Mouse (Mus musculus) heart, postnatal 25 days (tissue): ENCODE measurements around the gene Ubn2. TPM values are rescaled to one million over a fixed set of nuclear protein-coding genes. Genes with fewer than 3 reads are reported as not detected.
"Not testable (repeated sequence)": the region's sequence is repeated elsewhere in the genome, so short reads cannot be mapped to it uniquely, and the experiment has no call there.

Experiments
- DNase-seq: peaks from one replicate; pipeline ENCODE4 v3.0.0; 2022; ENCODE audit warnings: low spot score
- intact Hi-C: fragments of 180-260 bp; cut with DNase I; formaldehyde crosslinking; loops from one replicate; pipeline ENCODE4 v1.15.1; 2025
- total RNA-seq, 2 experiments: library from RNA; stranded (reverse); gene quantifications; 2 replicates each; pipeline ENCODE4 v1.2.3; 2021

The Ubn2 gene
- total RNA-seq = 10 to 100 TPM; 20.7 to 21.5 TPM

- DNase-seq = peak; percentile 96
- intact Hi-C loops = loop anchor here (5.0 kb wide), 3 partner anchors 51 to 99 kb away; partner anchors contain the start of genes Fmc1, Ttc26 and Zc3hav1
Measured at GRCm38 (mm10) chr6:38433261-38434033, at the start of gene Ubn2. Gene Ubn2 (plus strand): TSS chr6:38433950.

GRCm38 (mm10) chr6:38389671-38390070 is 44.1 kb upstream of the Ubn2 start:
- intact Hi-C loops = no loop called here
- DNase-seq = no peak

- DNase-seq = not testable (repeated sequence)
- intact Hi-C loops = loop anchor here (5.0 kb wide), 3 partner anchors 50 to 100 kb away; partner anchors contain the start of genes Fmc1, Ttc26 and Zc3hav1
Measured at GRCm38 (mm10) chr6:38432457-38432856, 1.3 kb upstream of the Ubn2 start.

- intact Hi-C loops = loop anchor here (5.0 kb wide), 3 partner anchors 52 to 98 kb away; partner anchors contain the start of genes Fmc1, Ttc26 and Zc3hav1
- peak; percentile 47 for DNase-seq
Measured at GRCm38 (mm10) chr6:38434055-38435023, 589 bp downstream of the Ubn2 start.

GRCm38 (mm10) chr6:38443842-38444241 is 10.1 kb downstream of the Ubn2 start:
- DNase-seq = no peak
- intact Hi-C loops = no loop called here

GRCm38 (mm10) chr6:38448295-38448694 is 14.5 kb downstream of the Ubn2 start:
- intact Hi-C loops = no loop called here
- DNase-seq = no peak

- intact Hi-C loops = no loop called here
- no peak for DNase-seq
Measured at GRCm38 (mm10) chr6:38453049-38453448, 19.3 kb downstream of the Ubn2 start.

GRCm38 (mm10) chr6:38456425-38456824 is 22.7 kb downstream of the Ubn2 start:
- intact Hi-C loops, DNase-seq: not testable (repeated sequence)

- intact Hi-C loops = no loop called here
- DNase-seq = no peak
Measured at GRCm38 (mm10) chr6:38458075-38458474, 24.3 kb downstream of the Ubn2 start.

GRCm38 (mm10) chr6:38469591-38469990 is 35.8 kb downstream of the Ubn2 start:
- intact Hi-C loops = no loop called here
- no peak for DNase-seq

- no peak for DNase-seq
- intact Hi-C loops = no loop called here
Measured at GRCm38 (mm10) chr6:38481694-38482371, 48.1 kb downstream of the Ubn2 start.

- intact Hi-C loops = loop anchor here (1.0 to 5.0 kb wide), 2 partner anchors 39 to 205 kb away; no protein-coding TSS in a partner anchor
- DNase-seq = no peak
Measured at GRCm38 (mm10) chr6:38492550-38492949, 58.8 kb downstream of the Ubn2 start.

- DNase-seq = no peak
- intact Hi-C loops = no loop called here
Measured at GRCm38 (mm10) chr6:38495641-38496040, 61.9 kb downstream of the Ubn2 start.

GRCm38 (mm10) chr6:38512096-38512495 is 78.3 kb downstream of the Ubn2 start:
- DNase-seq = no peak
- intact Hi-C loops = no loop called here

- intact Hi-C loops = no loop called here
- DNase-seq = no peak
Measured at GRCm38 (mm10) chr6:38512830-38513229, 79.1 kb downstream of the Ubn2 start.

GRCm38 (mm10) chr6:38515201-38515600 is 81.5 kb downstream of the Ubn2 start:
- intact Hi-C loops = no loop called here
- no peak for DNase-seq

- intact Hi-C loops = no loop called here
- no peak for DNase-seq
Measured at GRCm38 (mm10) chr6:38523851-38524250, 90.1 kb downstream of the Ubn2 start.

GRCm38 (mm10) chr6:38531211-38531820 is 97.6 kb downstream of the Ubn2 start:
- no peak for DNase-seq
- intact Hi-C loops = loop anchor here (1.0 to 10.0 kb wide), 4 partner anchors 39 to 343 kb away; partner anchors contain the start of genes Hipk2, Tbxas1, Ttc26 and Ubn2
